Mouse (Mus musculus): Measurements from ENCODE around the gene Esrp2.

Esrp2 gene

GRCm38 (mm10) chr8:106123443-106123842, 13.3 kb downstream of the Esrp2 start:
- no peak for DNase-seq (ENCODE audit: low spot score)

GRCm38 (mm10) chr8:106115897-106116296, 20.9 kb downstream of the Esrp2 start:
- DNase-seq (ENCODE audit: low spot score) = peak; percentile 21

GRCm38 (mm10) chr8:106112514-106112913, 24.3 kb downstream of the Esrp2 start:
- DNase-seq (ENCODE audit: low spot score) = no peak

GRCm38 (mm10) chr8:106112041-106112440, 24.7 kb downstream of the Esrp2 start:
- DNase-seq (ENCODE audit: low spot score) = no peak

- peak; percentile 29 for DNase-seq (ENCODE audit: low spot score)
Measured at GRCm38 (mm10) chr8:106108729-106109128, 28.0 kb downstream of the Esrp2 start.

GRCm38 (mm10) chr8:106108080-106108479, 28.7 kb downstream of the Esrp2 start:
- no peak for DNase-seq (ENCODE audit: low spot score)

- no peak for DNase-seq (ENCODE audit: low spot score)
Measured at GRCm38 (mm10) chr8:106106193-106106592, 30.6 kb downstream of the Esrp2 start.

GRCm38 (mm10) chr8:106103888-106104287, 32.9 kb downstream of the Esrp2 start:
- DNase-seq (ENCODE audit: low spot score) = no peak

GRCm38 (mm10) chr8:106102321-106102720, 34.5 kb downstream of the Esrp2 start:
- DNase-seq (ENCODE audit: low spot score) = no peak
